Mouse (Mus musculus): ENCODE measurements at regions not wholly inside any gene's neighbourhood (a gene's known extent, or its start where the extent isn't known, plus 50 kb on each side); places are given as distances from the start of the nearest gene placed in this dataset.

DNA sequence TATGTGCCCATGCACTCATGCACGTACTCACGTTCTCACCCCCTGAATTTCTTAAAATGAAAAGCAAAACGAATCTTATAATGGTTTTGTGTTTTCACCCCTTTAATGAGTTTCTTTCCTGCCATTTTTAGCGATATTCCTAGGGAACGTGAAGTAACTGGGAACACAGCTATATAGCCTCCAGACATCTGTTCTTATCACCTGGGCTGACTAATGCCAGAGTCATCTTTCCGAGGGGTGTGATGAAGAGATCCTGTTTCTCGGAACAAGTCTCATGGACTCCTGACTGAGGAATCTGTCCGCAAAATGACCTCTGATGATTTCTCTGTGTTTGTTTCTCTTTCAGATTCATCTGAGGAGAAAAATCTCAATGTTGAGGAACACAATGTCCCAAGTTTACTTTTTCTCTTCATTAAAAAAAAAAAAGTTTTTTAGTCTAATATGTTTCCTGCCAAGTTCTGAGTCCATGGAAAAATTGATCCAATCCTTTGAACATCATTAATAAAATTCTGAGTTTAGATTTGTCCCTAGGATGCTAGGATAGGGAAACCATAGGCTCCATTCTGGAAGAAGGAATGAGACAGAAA lies 435.7 kb upstream of the Tshz3 start:
- H3K27ac ChIP-seq (ENCODE audit: low read depth, low read length): no peak overlapping the region
- H3K36me3 ChIP-seq (ENCODE audit: control insufficient read depth, insufficient read depth, low read length): no peaks in the 10 kb centered on the region
- no peak for ATAC-seq (ENCODE audit: low FRiP score, low TSS enrichment)
- WGBS: 73% methylated on average over 8 of the region's 8 CpGs
- no peaks in the 10 kb centered on the region for H3K9me3 ChIP-seq (ENCODE audit: control insufficient read depth, low read length)
- no peaks in the 10 kb centered on the region for H3K4me1 ChIP-seq (ENCODE audit: control insufficient read depth, insufficient read depth, low read length)
- no peaks in the 10 kb centered on the region for H3K27me3 ChIP-seq (ENCODE audit: control insufficient read depth, insufficient read depth, low read length)
- no peak overlapping the region for H3K4me3 ChIP-seq (ENCODE audit: low read length)
- no peak overlapping the region for H3K9ac ChIP-seq (ENCODE audit: low read depth, low read length)
- H3K4me2 ChIP-seq (replicated peaks; ENCODE audit: low read depth, low read length): no peak overlapping the region

- H3K27ac ChIP-seq (ENCODE audit: low read depth, low read length): no peak overlapping the region
- H3K9me3 ChIP-seq (ENCODE audit: control insufficient read depth, low read length): no peaks in the 10 kb centered on the region
- H3K4me2 ChIP-seq (replicated peaks; ENCODE audit: low read depth, low read length): no peak overlapping the region
- H3K4me3 ChIP-seq (ENCODE audit: low read length): no peak overlapping the region
- no peaks in the 10 kb centered on the region for H3K36me3 ChIP-seq (ENCODE audit: control insufficient read depth, insufficient read depth, low read length)
- no peaks in the 10 kb centered on the region for H3K4me1 ChIP-seq (ENCODE audit: control insufficient read depth, insufficient read depth, low read length)
- H3K9ac ChIP-seq (ENCODE audit: low read depth, low read length): no peak overlapping the region
- no peaks in the 10 kb centered on the region for H3K27me3 ChIP-seq (ENCODE audit: control insufficient read depth, insufficient read depth, low read length)
- WGBS: 92% methylated on average over 15 of the region's 15 CpGs
- no peak for ATAC-seq (ENCODE audit: low FRiP score, low TSS enrichment)
Observed at GRCm38 (mm10) chr7:36257102-36257501, 440.8 kb upstream of the Tshz3 start.

GRCm38 (mm10) chr7:36247356-36247755 lies 444.6 kb upstream of the Zfp507 start:
- no peak overlapping the region for H3K9ac ChIP-seq (ENCODE audit: low read depth, low read length)
- no peaks in the 10 kb centered on the region for H3K27me3 ChIP-seq (ENCODE audit: control insufficient read depth, insufficient read depth, low read length)
- no peak overlapping the region for H3K4me2 ChIP-seq (replicated peaks; ENCODE audit: low read depth, low read length)
- no peak for ATAC-seq (ENCODE audit: low FRiP score, low TSS enrichment)
- H3K4me1 ChIP-seq (ENCODE audit: control insufficient read depth, insufficient read depth, low read length): no peaks in the 10 kb centered on the region
- H3K4me3 ChIP-seq (ENCODE audit: low read length): no peak overlapping the region
- H3K36me3 ChIP-seq (ENCODE audit: control insufficient read depth, insufficient read depth, low read length): no peaks in the 10 kb centered on the region
- H3K27ac ChIP-seq (ENCODE audit: low read depth, low read length): no peak overlapping the region
- peaks cover 3% of the 10 kb centered on the region for H3K9me3 ChIP-seq (ENCODE audit: control insufficient read depth, low read length)

DNA sequence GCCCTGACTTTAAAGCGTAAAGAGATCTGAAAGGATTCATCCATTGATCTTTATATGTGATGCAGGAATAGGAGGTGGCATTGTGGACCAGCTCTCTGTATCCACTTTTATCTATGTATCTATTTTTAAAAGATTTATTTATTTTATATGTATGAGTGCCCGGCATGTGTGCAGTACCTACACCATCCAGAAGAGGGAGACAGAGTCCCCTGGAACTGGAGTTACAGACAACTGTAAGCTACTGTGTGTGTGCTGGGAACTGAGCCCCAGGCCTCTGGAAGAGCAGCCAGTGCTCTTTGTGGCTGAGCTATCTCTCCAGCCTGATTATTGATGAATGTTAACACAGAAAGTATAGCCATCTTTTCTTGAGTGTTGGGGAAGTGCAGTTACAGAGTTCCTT lies 433.9 kb upstream of the Zfp507 start:
- H3K9me3 ChIP-seq (ENCODE audit: control insufficient read depth, low read length): peaks cover 3% of the 10 kb centered on the region
- H3K27me3 ChIP-seq (ENCODE audit: control insufficient read depth, insufficient read depth, low read length): no peaks in the 10 kb centered on the region
- no peaks in the 10 kb centered on the region for H3K4me1 ChIP-seq (ENCODE audit: control insufficient read depth, insufficient read depth, low read length)
- 88% methylated on average over 2 of the region's 2 CpGs for WGBS
- no peak overlapping the region for H3K4me3 ChIP-seq (ENCODE audit: low read length)
- H3K36me3 ChIP-seq (ENCODE audit: control insufficient read depth, insufficient read depth, low read length): no peaks in the 10 kb centered on the region
- no peak overlapping the region for H3K4me2 ChIP-seq (replicated peaks; ENCODE audit: low read depth, low read length)
- H3K9ac ChIP-seq (ENCODE audit: low read depth, low read length): no peak overlapping the region
- no peak for ATAC-seq (ENCODE audit: low FRiP score, low TSS enrichment)
- H3K27ac ChIP-seq (ENCODE audit: low read depth, low read length): no peak overlapping the region

DNA sequence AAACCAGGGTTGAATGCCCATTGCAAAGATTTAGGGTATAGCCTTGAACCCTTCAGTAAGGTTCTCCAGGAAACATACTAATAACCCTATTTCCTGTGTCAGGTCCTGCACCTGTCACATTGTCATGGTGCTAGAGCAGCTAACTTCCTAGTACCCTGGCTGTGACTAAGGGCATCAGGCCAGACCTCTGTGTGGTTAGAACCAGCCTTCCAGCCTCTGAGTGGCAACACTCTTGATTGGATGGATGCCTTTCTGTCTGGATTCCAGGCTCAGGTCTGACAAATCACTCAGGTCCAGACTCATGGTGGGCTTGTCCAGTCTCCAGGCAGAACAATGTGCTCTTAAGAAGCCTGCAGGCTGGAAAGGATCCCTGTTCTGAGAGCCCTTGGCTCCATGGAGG lies 426.2 kb upstream of the Zfp507 start:
- H3K4me3 ChIP-seq (ENCODE audit: low read length): no peak overlapping the region
- H3K4me1 ChIP-seq (ENCODE audit: control insufficient read depth, insufficient read depth, low read length): no peaks in the 10 kb centered on the region
- H3K36me3 ChIP-seq (ENCODE audit: control insufficient read depth, insufficient read depth, low read length): no peaks in the 10 kb centered on the region
- H3K9ac ChIP-seq (ENCODE audit: low read depth, low read length): no peak overlapping the region
- no peaks in the 10 kb centered on the region for H3K27me3 ChIP-seq (ENCODE audit: control insufficient read depth, insufficient read depth, low read length)
- no peaks in the 10 kb centered on the region for H3K9me3 ChIP-seq (ENCODE audit: control insufficient read depth, low read length)
- H3K27ac ChIP-seq (ENCODE audit: low read depth, low read length): no peak overlapping the region
- no peak for ATAC-seq (ENCODE audit: low FRiP score, low TSS enrichment)
- no peak overlapping the region for H3K4me2 ChIP-seq (replicated peaks; ENCODE audit: low read depth, low read length)

- Histone ChIP-seq H3K9me3 (ENCODE audit: control insufficient read depth, low read length) (no peaks in the 10 kb centered on the region), H3K4me1 (ENCODE audit: control insufficient read depth, insufficient read depth, low read length) (no peaks in the 10 kb centered on the region), H3K36me3 (ENCODE audit: control insufficient read depth, insufficient read depth, low read length) (no peaks in the 10 kb centered on the region), H3K4me3 (ENCODE audit: low read length) (no peak overlapping the region), H3K4me2 (replicated peaks; ENCODE audit: low read depth, low read length) (no peak overlapping the region), H3K27me3 (ENCODE audit: control insufficient read depth, insufficient read depth, low read length) (no peaks in the 10 kb centered on the region), H3K9ac (ENCODE audit: low read depth, low read length) (no peak overlapping the region), H3K27ac (ENCODE audit: low read depth, low read length) (no peak overlapping the region)
- ATAC-seq (ENCODE audit: low FRiP score, low TSS enrichment): no peak
- 91% methylated on average over 8 of the region's 8 CpGs for WGBS
Observed at GRCm38 (mm10) chr7:36224416-36224815, 421.6 kb upstream of the Zfp507 start.

DNA sequence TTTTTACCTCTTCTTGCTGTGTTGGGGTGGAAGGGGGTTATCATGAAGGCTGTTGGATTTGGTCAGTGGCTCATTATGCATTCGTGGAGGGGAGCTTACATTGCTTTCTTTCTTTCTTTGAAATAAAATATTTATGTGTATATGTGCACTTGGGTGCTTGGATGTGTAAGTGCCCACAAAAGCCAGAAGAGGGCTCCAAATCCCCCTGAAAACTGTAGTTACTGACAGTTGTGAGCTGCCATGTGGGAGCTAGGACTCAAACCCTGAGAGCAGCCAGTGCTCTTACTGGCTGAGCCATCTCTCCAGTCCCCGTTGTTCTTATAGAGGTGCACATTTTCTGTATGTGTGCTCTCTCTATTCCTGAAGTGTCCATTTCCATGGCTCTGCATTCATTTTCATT lies 415.6 kb upstream of the Zfp507 start:
- no peak overlapping the region for H3K9ac ChIP-seq (ENCODE audit: low read depth, low read length)
- WGBS: 70% methylated on average over 2 of the region's 2 CpGs
- ATAC-seq (ENCODE audit: low FRiP score, low TSS enrichment): no peak

GRCm38 (mm10) chr7:36210034-36210433 lies 407.2 kb upstream of the Zfp507 start:
- no peak overlapping the region for H3K4me3 ChIP-seq (ENCODE audit: low read length)
- no peaks in the 10 kb centered on the region for H3K27me3 ChIP-seq (ENCODE audit: control insufficient read depth, insufficient read depth, low read length)
- H3K4me1 ChIP-seq (ENCODE audit: control insufficient read depth, insufficient read depth, low read length): no peaks in the 10 kb centered on the region
- H3K4me2 ChIP-seq (replicated peaks; ENCODE audit: low read depth, low read length): no peak overlapping the region
- no peak overlapping the region for H3K9ac ChIP-seq (ENCODE audit: low read depth, low read length)
- H3K9me3 ChIP-seq (ENCODE audit: control insufficient read depth, low read length): no peaks in the 10 kb centered on the region
- no peaks in the 10 kb centered on the region for H3K36me3 ChIP-seq (ENCODE audit: control insufficient read depth, insufficient read depth, low read length)
- H3K27ac ChIP-seq (ENCODE audit: low read depth, low read length): no peak overlapping the region
- WGBS: 87% methylated on average over 4 of the region's 4 CpGs
- no peak for ATAC-seq (ENCODE audit: low FRiP score, low TSS enrichment)

More for the DNA sequence above, 415.6 kb upstream of the Zfp507 start:
- Histone ChIP-seq H3K36me3 (ENCODE audit: control insufficient read depth, insufficient read depth, low read length) (no peaks in the 10 kb centered on the region), H3K4me3 (ENCODE audit: low read length) (no peak overlapping the region), H3K4me1 (ENCODE audit: control insufficient read depth, insufficient read depth, low read length) (no peaks in the 10 kb centered on the region), H3K27ac (ENCODE audit: low read depth, low read length) (no peak overlapping the region), H3K4me2 (replicated peaks; ENCODE audit: low read depth, low read length) (no peak overlapping the region), H3K9me3 (ENCODE audit: control insufficient read depth, low read length) (no peaks in the 10 kb centered on the region), H3K27me3 (ENCODE audit: control insufficient read depth, insufficient read depth, low read length) (no peaks in the 10 kb centered on the region)

GRCm38 (mm10) chr7:36207525-36208260 lies 404.9 kb upstream of the Zfp507 start:
- 91% methylated on average over 17 of the region's 17 CpGs for WGBS
- Histone ChIP-seq H3K4me2 (replicated peaks; ENCODE audit: low read depth, low read length) (no peak overlapping the region), H3K4me3 (ENCODE audit: low read length) (no peak overlapping the region), H3K27ac (ENCODE audit: low read depth, low read length) (no peak overlapping the region), H3K36me3 (ENCODE audit: control insufficient read depth, insufficient read depth, low read length) (no peaks in the 10 kb centered on the region), H3K9me3 (ENCODE audit: control insufficient read depth, low read length) (no peaks in the 10 kb centered on the region; the same call in 1 of the 2 replicates), H3K9ac (ENCODE audit: low read depth, low read length) (no peak overlapping the region), H3K4me1 (ENCODE audit: control insufficient read depth, insufficient read depth, low read length) (no peaks in the 10 kb centered on the region), H3K27me3 (ENCODE audit: control insufficient read depth, insufficient read depth, low read length) (no peaks in the 10 kb centered on the region)
- no peak for ATAC-seq (ENCODE audit: low FRiP score, low TSS enrichment)
